Mouse (Mus musculus) intestine, embryonic 14.5 days (tissue): Measurements from ENCODE around the gene Palm. TPM values are rescaled to one million over a fixed set of nuclear protein-coding genes. Genes with fewer than 3 reads are reported as not detected.
A peak's percentile ranks its signal among the peaks of the same experiment; 100 is the strongest.

Source experiments
- ATAC-seq: fragments of 200-750 bp; cut with Nextera tagmentation; replicated peaks from 2 replicates; pipeline ENCODE4 v1.8.0; 2017; ENCODE audit warnings: low read depth, moderate number of reproducible peaks, moderate TSS enrichment, moderate library complexity; ENCODE audit not compliant: low FRiP score, low TSS enrichment
- DNase-seq: peaks from one replicate; pipeline ENCODE4 v3.0.0-alpha.2; 2018; ENCODE audit warnings: low spot score
- H3K27ac ChIP-seq: fragments of 300-500 bp; sonication (generic); 2 replicates; pipeline ENCODE4 v1.5.1; 2014; ENCODE audit warnings: low read depth, mild to moderate bottlenecking, control low read depth
- H3K27me3 ChIP-seq: fragments of 300-500 bp; sonication (generic); replicated peaks from 2 replicates; pipeline ENCODE4 v1.6.1; 2014; ENCODE audit warnings: low read length, control low read depth; ENCODE audit not compliant: control insufficient read depth, insufficient read depth
- H3K36me3 ChIP-seq: fragments of 300-500 bp; sonication (generic); 2 replicates; pipeline ENCODE4 v1.6.1; 2014; ENCODE audit warnings: low read length, control low read depth; ENCODE audit not compliant: control insufficient read depth, insufficient read depth
- H3K4me1 ChIP-seq: fragments of 300-500 bp; sonication (generic); replicated peaks from 2 replicates; pipeline ENCODE4 v1.6.1; 2014; ENCODE audit warnings: low read length, control low read depth, mixed read lengths; ENCODE audit not compliant: control insufficient read depth, insufficient read depth
- H3K4me2 ChIP-seq: fragments of 300-500 bp; sonication (generic); 2 replicates; pipeline ENCODE4 v1.6.1; 2014; ENCODE audit warnings: low read length
- H3K4me3 ChIP-seq: fragments of 300-500 bp; sonication (generic); 2 replicates; pipeline ENCODE4 v1.5.1; 2014; ENCODE audit warnings: low read depth, low read length, control low read depth, mixed read lengths
- H3K9ac ChIP-seq: fragments of 300-500 bp; sonication (generic); 2 replicates; pipeline ENCODE4 v1.6.1; 2014; ENCODE audit warnings: mild to moderate bottlenecking, low read length
- H3K9me3 ChIP-seq: fragments of 300-500 bp; sonication (generic); 2 replicates; pipeline ENCODE4 v1.6.1; 2016; ENCODE audit warnings: low read length, control low read depth; ENCODE audit not compliant: control insufficient read depth
- WGBS: fragments of 180-500 bp; shearing (Covaris S2); extraction: QIAGEN DNeasy Blood & Tissue Kit; methylation state at CpG from one replicate; pipeline ENCODE4 v1.1.7; 2014; 5-methylcytosine and 5-hydroxymethylcytosine counted together
- polyA plus RNA-seq: library from polyadenylated mRNA; unstranded; fragments of >200 nt; fragmentation: Nextera tagmentation; extraction: Ambion mirVana; gene quantifications from 2 replicates; pipeline ENCODE4 v1.2.1, GENCODE M21; 2014

Gene Palm
- polyA plus RNA-seq, 1 experiment from 2014 or later = 66.2 TPM

- no peaks in the 10 kb centered on the region for H3K36me3 ChIP-seq
- peak overlapping the region; percentile 50; the same call in 1 of the 2 replicates for H3K4me3 ChIP-seq
- peaks cover 18% of the 10 kb centered on the region for H3K4me1 ChIP-seq
- WGBS = 13% methylated on average over 15 of the region's 15 CpGs
- H3K9ac ChIP-seq = peak overlapping the region; percentile 6; the same call in 1 of the 2 replicates
- peaks cover 4% of the 10 kb centered on the region; the same call in 1 of the 2 replicates for H3K9me3 ChIP-seq
- H3K4me2 ChIP-seq = peak overlapping the region; percentile 84
- ATAC-seq = no peak
- peak overlapping the region; percentile 33; the same call in 1 of the 2 replicates for H3K27ac ChIP-seq
- no peaks in the 10 kb centered on the region for H3K27me3 ChIP-seq
- peak; percentile 72 for DNase-seq
Measured at GRCm38 (mm10) chr10:79778006-79778405, 15.4 kb upstream of the Palm start.

GRCm38 (mm10) chr10:79779193-79779592 lies 14.2 kb upstream of the Palm start:
- no peak for DNase-seq
- peaks cover 18% of the 10 kb centered on the region for H3K4me1 ChIP-seq
- ATAC-seq = no peak
- no peak overlapping the region for H3K4me2 ChIP-seq
- no peak overlapping the region for H3K9ac ChIP-seq
- H3K27ac ChIP-seq = no peak overlapping the region
- H3K4me3 ChIP-seq = no peak overlapping the region
- H3K9me3 ChIP-seq = peaks cover 4% of the 10 kb centered on the region; the same call in 1 of the 2 replicates
- WGBS = 36% methylated on average over 2 of the region's 2 CpGs
- H3K27me3 ChIP-seq = no peaks in the 10 kb centered on the region
- no peaks in the 10 kb centered on the region for H3K36me3 ChIP-seq

- H3K36me3 ChIP-seq = no peaks in the 10 kb centered on the region
- DNase-seq = peak; percentile 98
- H3K27ac ChIP-seq = no peak overlapping the region
- H3K4me2 ChIP-seq = peak overlapping the region; percentile 73
- H3K4me1 ChIP-seq = peaks cover 18% of the 10 kb centered on the region
- H3K9ac ChIP-seq = no peak overlapping the region
- peak; percentile 85 for ATAC-seq
- 3% methylated on average over 55 of the region's 55 CpGs for WGBS
- no peaks in the 10 kb centered on the region for H3K27me3 ChIP-seq
- H3K9me3 ChIP-seq = peaks cover 2% of the 10 kb centered on the region; the same call in 1 of the 2 replicates
- H3K4me3 ChIP-seq = peak overlapping the region; percentile 40
Measured at GRCm38 (mm10) chr10:79779784-79780663, 13.3 kb upstream of the Palm start.

- no peak overlapping the region for H3K27ac ChIP-seq
- H3K4me1 ChIP-seq = peaks cover 18% of the 10 kb centered on the region
- DNase-seq (no peak), ATAC-seq (peak; percentile 12)
- 0% methylated on average over 13 of the region's 13 CpGs for whole genome bisulfite sequencing
- peak overlapping the region; percentile 40 for H3K4me3 ChIP-seq
- no peaks in the 10 kb centered on the region for H3K36me3 ChIP-seq
- H3K9ac ChIP-seq = no peak overlapping the region
- peak overlapping the region; percentile 73 for H3K4me2 ChIP-seq
- H3K9me3 ChIP-seq = no peaks in the 10 kb centered on the region
- no peaks in the 10 kb centered on the region for H3K27me3 ChIP-seq
Measured at GRCm38 (mm10) chr10:79780664-79781015, 12.7 kb upstream of the Palm start.

- H3K4me1 ChIP-seq = peaks cover 18% of the 10 kb centered on the region
- DNase-seq = no peak
- peak overlapping the region; percentile 40; the same call in 1 of the 2 replicates for H3K4me3 ChIP-seq
- H3K27ac ChIP-seq = no peak overlapping the region
- WGBS = 31% methylated on average over 21 of the region's 21 CpGs
- no peaks in the 10 kb centered on the region for H3K36me3 ChIP-seq
- ATAC-seq = no peak
- no peaks in the 10 kb centered on the region for H3K27me3 ChIP-seq
- peak overlapping the region; percentile 73 for H3K4me2 ChIP-seq
- no peaks in the 10 kb centered on the region for H3K9me3 ChIP-seq
- no peak overlapping the region for H3K9ac ChIP-seq
Measured at GRCm38 (mm10) chr10:79781139-79781538, 12.2 kb upstream of the Palm start.

GRCm38 (mm10) chr10:79781956-79782355 lies 11.4 kb upstream of the Palm start:
- WGBS = 60% methylated on average over 5 of the region's 5 CpGs
- H3K27ac ChIP-seq = no peak overlapping the region
- no peaks in the 10 kb centered on the region for H3K9me3 ChIP-seq
- ATAC-seq (no peak), DNase-seq (no peak)
- H3K4me3 ChIP-seq = no peak overlapping the region
- no peak overlapping the region for H3K9ac ChIP-seq
- H3K36me3 ChIP-seq = no peaks in the 10 kb centered on the region
- H3K4me1 ChIP-seq = peaks cover 18% of the 10 kb centered on the region
- H3K4me2 ChIP-seq = no peak overlapping the region
- H3K27me3 ChIP-seq = no peaks in the 10 kb centered on the region

- Histone ChIP-seq H3K9ac (no peak overlapping the region), H3K27me3 (no peaks in the 10 kb centered on the region), H3K4me1 (peaks cover 11% of the 10 kb centered on the region), H3K27ac (no peak overlapping the region), H3K4me3 (no peak overlapping the region), H3K4me2 (no peak overlapping the region), H3K36me3 (no peaks in the 10 kb centered on the region), H3K9me3 (no peaks in the 10 kb centered on the region)
- DNase-seq (no peak), ATAC-seq (no peak)
- 63% methylated on average over 7 of the region's 7 CpGs for WGBS
Measured at GRCm38 (mm10) chr10:79783050-79783449, 10.3 kb upstream of the Palm start.

- Histone ChIP-seq H3K9me3 (no peaks in the 10 kb centered on the region), H3K4me3 (no peak overlapping the region), H3K9ac (no peak overlapping the region), H3K27ac (no peak overlapping the region), H3K36me3 (no peaks in the 10 kb centered on the region), H3K4me1 (peaks cover 5% of the 10 kb centered on the region), H3K27me3 (no peaks in the 10 kb centered on the region), H3K4me2 (no peak overlapping the region)
- WGBS = 43% methylated on average over 27 of the region's 27 CpGs
- ATAC-seq = no peak
- DNase-seq = peak; percentile 77
Measured at GRCm38 (mm10) chr10:79783920-79784800, 9.2 kb upstream of the Palm start.
